Mouse (Mus musculus) kidney, embryonic 15.5 days (tissue): ENCODE results near the gene Axin2. TPM values are rescaled to one million over a fixed set of nuclear protein-coding genes. Genes with fewer than 3 reads are reported as not detected.

Experiments
- ATAC-seq: fragments of 200-750 bp; cut with Nextera tagmentation; replicated peaks from 2 replicates; pipeline ENCODE4 v1.8.0; 2017; ENCODE audit warnings: moderate TSS enrichment; ENCODE audit not compliant: low FRiP score
- H3K27ac ChIP-seq: fragments of 300-500 bp; sonication (generic); 2 replicates; pipeline ENCODE4 v1.5.1; 2015; ENCODE audit warnings: mild to moderate bottlenecking, inconsistent platforms
- H3K27me3 ChIP-seq: fragments of 300-500 bp; sonication (generic); 2 replicates; pipeline ENCODE4 v1.6.1; 2015; ENCODE audit warnings: inconsistent platforms
- H3K36me3 ChIP-seq: fragments of 300-500 bp; sonication (generic); 2 replicates; pipeline ENCODE4 v1.6.1; 2015; ENCODE audit warnings: inconsistent platforms
- H3K4me1 ChIP-seq: fragments of 300-500 bp; sonication (generic); 2 replicates; pipeline ENCODE4 v1.6.1; 2015; ENCODE audit warnings: inconsistent platforms
- H3K4me2 ChIP-seq: fragments of 300-500 bp; sonication (generic); 2 replicates; pipeline ENCODE4 v1.6.1; 2015; ENCODE audit warnings: moderate library complexity, mild to moderate bottlenecking, inconsistent platforms
- H3K4me3 ChIP-seq: fragments of 300-500 bp; sonication (generic); replicated peaks from 2 replicates; pipeline ENCODE4 v1.5.1; 2015; ENCODE audit warnings: mild to moderate bottlenecking, inconsistent platforms
- H3K9ac ChIP-seq: fragments of 300-500 bp; sonication (generic); 2 replicates; pipeline ENCODE4 v1.6.1; 2015; ENCODE audit warnings: mild to moderate bottlenecking, inconsistent platforms
- H3K9me3 ChIP-seq: fragments of 300-500 bp; sonication (generic); replicated peaks from 2 replicates; pipeline ENCODE4 v1.6.1; 2016; ENCODE audit warnings: inconsistent platforms
- WGBS: fragments of 180-500 bp; shearing (Covaris S2); methylation state at CpG from one replicate; pipeline ENCODE4 v1.1.7; 2015; ENCODE audit warnings: mixed read lengths; 5-methylcytosine and 5-hydroxymethylcytosine counted together
- polyA plus RNA-seq: library from polyadenylated mRNA; unstranded; fragments of >200 nt; fragmentation: Nextera tagmentation; extraction: Ambion mirVana; gene quantifications from 2 replicates; pipeline ENCODE4 v1.2.1, GENCODE M21; 2015

Axin2 gene
- polyA plus RNA-seq, 1 experiment from 2014 or later, result 7.0 TPM

- no peak overlapping the region for H3K4me2 ChIP-seq
- no peaks in the 10 kb centered on the region for H3K9me3 ChIP-seq
- H3K27me3 ChIP-seq, result no peaks in the 10 kb centered on the region
- no peak for ATAC-seq
- no peak overlapping the region for H3K4me3 ChIP-seq
- H3K9ac ChIP-seq, result no peak overlapping the region
- H3K36me3 ChIP-seq, result no peaks in the 10 kb centered on the region
- no peaks in the 10 kb centered on the region for H3K4me1 ChIP-seq
- H3K27ac ChIP-seq, result no peak overlapping the region
- 71% methylated on average over 4 of the region's 4 CpGs for WGBS
These were observed 67.6 kb downstream of the Axin2 start for GRCm38 (mm10) chr11:108987705-108988104.

GRCm38 (mm10) chr11:108988258-108988657 lies 68.1 kb downstream of the Axin2 start:
- H3K9ac ChIP-seq, result no peak overlapping the region
- no peak overlapping the region for H3K27ac ChIP-seq
- no peaks in the 10 kb centered on the region for H3K9me3 ChIP-seq
- no peaks in the 10 kb centered on the region for H3K4me1 ChIP-seq
- no peak for ATAC-seq
- H3K36me3 ChIP-seq, result no peaks in the 10 kb centered on the region
- H3K4me3 ChIP-seq, result no peak overlapping the region
- H3K4me2 ChIP-seq, result no peak overlapping the region
- 92% methylated on average over 6 of the region's 6 CpGs for WGBS
- no peaks in the 10 kb centered on the region for H3K27me3 ChIP-seq

GRCm38 (mm10) chr11:108989940-108990339 lies 69.8 kb downstream of the Axin2 start:
- H3K27me3 ChIP-seq, result no peaks in the 10 kb centered on the region
- no peak for ATAC-seq
- no peak overlapping the region for H3K27ac ChIP-seq
- H3K36me3 ChIP-seq, result no peaks in the 10 kb centered on the region
- no peak overlapping the region for H3K4me2 ChIP-seq
- H3K4me1 ChIP-seq, result no peaks in the 10 kb centered on the region
- no peak overlapping the region for H3K9ac ChIP-seq
- 62% methylated on average over 8 of the region's 8 CpGs for WGBS
- no peaks in the 10 kb centered on the region for H3K9me3 ChIP-seq
- H3K4me3 ChIP-seq, result no peak overlapping the region

GRCm38 (mm10) chr11:108993414-108993813 lies 73.3 kb downstream of the Axin2 start:
- no peak for ATAC-seq
- Histone ChIP-seq H3K27me3 (no peaks in the 10 kb centered on the region), H3K9me3 (no peaks in the 10 kb centered on the region), H3K4me1 (no peaks in the 10 kb centered on the region), H3K4me3 (no peak overlapping the region), H3K27ac (no peak overlapping the region), H3K9ac (no peak overlapping the region), H3K4me2 (no peak overlapping the region), H3K36me3 (no peaks in the 10 kb centered on the region)
- 97% methylated on average over 6 of the region's 6 CpGs for WGBS

- Histone ChIP-seq H3K4me1 (no peaks in the 10 kb centered on the region), H3K9me3 (peaks cover 5% of the 10 kb centered on the region), H3K4me3 (no peak overlapping the region), H3K27ac (no peak overlapping the region), H3K4me2 (no peak overlapping the region), H3K9ac (no peak overlapping the region), H3K27me3 (no peaks in the 10 kb centered on the region), H3K36me3 (no peaks in the 10 kb centered on the region)
- 51% methylated on average over 10 of the region's 10 CpGs for WGBS
- ATAC-seq, result no peak
These were observed 75.2 kb downstream of the Axin2 start for GRCm38 (mm10) chr11:108995196-108995989.

GRCm38 (mm10) chr11:108995990-108996533 lies 75.9 kb downstream of the Axin2 start:
- Histone ChIP-seq H3K4me3 (no peak overlapping the region), H3K9me3 (peaks cover 12% of the 10 kb centered on the region), H3K4me1 (no peaks in the 10 kb centered on the region), H3K4me2 (no peak overlapping the region), H3K27me3 (no peaks in the 10 kb centered on the region), H3K27ac (no peak overlapping the region), H3K36me3 (no peaks in the 10 kb centered on the region), H3K9ac (no peak overlapping the region)
- no peak for ATAC-seq
- 86% methylated on average over 2 of the region's 2 CpGs for WGBS

- Histone ChIP-seq H3K4me3 (no peak overlapping the region), H3K36me3 (no peaks in the 10 kb centered on the region), H3K4me2 (no peak overlapping the region), H3K27me3 (no peaks in the 10 kb centered on the region), H3K27ac (no peak overlapping the region), H3K4me1 (no peaks in the 10 kb centered on the region), H3K9ac (no peak overlapping the region), H3K9me3 (peaks cover 13% of the 10 kb centered on the region)
- ATAC-seq, result no peak
- WGBS, result 78% methylated on average over 3 of the region's 3 CpGs
These were observed 77.7 kb downstream of the Axin2 start for GRCm38 (mm10) chr11:108997816-108998215.

Other genes starting within 250 kb of the Axin2 start
- not detected in 2 replicates for gene E030025P04Rik, start 224.0 kb downstream of the Axin2 start, polyA plus RNA-seq